Mouse (Mus musculus): ENCODE data around the gene Rtl6.

Gene Rtl6

GRCm38 (mm10) chr15:84557189-84557921 lies at the start of gene Rtl6:
Gene Rtl6, minus strand, starts transcription at chr15:84557823.
- peak; percentile 30 to 62 for DNase-seq (ENCODE audit: low spot score in 2 of 2)

- no peak for DNase-seq (ENCODE audit: low spot score in 2 of 2)
Observed at GRCm38 (mm10) chr15:84603267-84603963, 45.8 kb upstream of the Rtl6 start.

- DNase-seq (ENCODE audit: low spot score in 2 of 2) = no peak
Observed at GRCm38 (mm10) chr15:84600977-84601595, 43.5 kb upstream of the Rtl6 start.

GRCm38 (mm10) chr15:84598911-84599310 lies 41.3 kb upstream of the Rtl6 start:
- DNase-seq (ENCODE audit: low spot score in 2 of 2) = no peak

GRCm38 (mm10) chr15:84597816-84598215 lies 40.2 kb upstream of the Rtl6 start:
- DNase-seq (ENCODE audit: low spot score in 2 of 2) = no peak

GRCm38 (mm10) chr15:84597021-84597420 lies 39.4 kb upstream of the Rtl6 start:
- DNase-seq (ENCODE audit: low spot score in 2 of 2) = no peak

- DNase-seq (ENCODE audit: low spot score in 2 of 2) = no peak
Observed at GRCm38 (mm10) chr15:84595241-84595945, 37.8 kb upstream of the Rtl6 start.

- no peak for DNase-seq (ENCODE audit: low spot score in 2 of 2)
Observed at GRCm38 (mm10) chr15:84593514-84593913, 35.9 kb upstream of the Rtl6 start.

- DNase-seq (ENCODE audit: low spot score in 2 of 2) = no peak
Observed at GRCm38 (mm10) chr15:84592240-84592639, 34.6 kb upstream of the Rtl6 start.

GRCm38 (mm10) chr15:84591573-84592139 lies 34.0 kb upstream of the Rtl6 start:
- DNase-seq (ENCODE audit: low spot score in 2 of 2) = no peak

- DNase-seq (ENCODE audit: low spot score in 2 of 2) = no peak
Observed at GRCm38 (mm10) chr15:84588371-84588821, 30.8 kb upstream of the Rtl6 start.

- DNase-seq (ENCODE audit: low spot score in 2 of 2) = no peak
Observed at GRCm38 (mm10) chr15:84578607-84579006, 21.0 kb upstream of the Rtl6 start.

- peak; percentile 36 to 60 for DNase-seq (ENCODE audit: low spot score in 2 of 2)
Observed at GRCm38 (mm10) chr15:84577019-84577418, 19.4 kb upstream of the Rtl6 start.

GRCm38 (mm10) chr15:84566568-84567110 lies 9.0 kb upstream of the Rtl6 start:
- no peak for DNase-seq (ENCODE audit: low spot score in 2 of 2)

- DNase-seq (ENCODE audit: low spot score in 2 of 2) = no peak
Observed at GRCm38 (mm10) chr15:84561501-84561900, 3.9 kb upstream of the Rtl6 start.

GRCm38 (mm10) chr15:84556674-84557073 lies 949 bp downstream of the Rtl6 start:
- DNase-seq (ENCODE audit: low spot score in 2 of 2) = no peak

- DNase-seq (ENCODE audit: low spot score in 2 of 2) = no peak
Observed at GRCm38 (mm10) chr15:84551065-84551464, 6.6 kb downstream of the Rtl6 start.

- no peak for DNase-seq (ENCODE audit: low spot score in 2 of 2)
Observed at GRCm38 (mm10) chr15:84549291-84549797, 8.3 kb downstream of the Rtl6 start.

- no peak for DNase-seq (ENCODE audit: low spot score in 2 of 2)
Observed at GRCm38 (mm10) chr15:84546028-84546427, 11.6 kb downstream of the Rtl6 start.

- no peak for DNase-seq (ENCODE audit: low spot score in 2 of 2)
Observed at GRCm38 (mm10) chr15:84541175-84541574, 16.4 kb downstream of the Rtl6 start.

GRCm38 (mm10) chr15:84538974-84539588 lies 18.5 kb downstream of the Rtl6 start:
- no peak for DNase-seq (ENCODE audit: low spot score in 2 of 2)
